Mouse (Mus musculus): ENCODE measurements at regions not wholly inside any gene's neighbourhood (a gene's known extent, or its start where the extent isn't known, plus 50 kb on each side); places are given as distances from the start of the nearest gene placed in this dataset.

DNA sequence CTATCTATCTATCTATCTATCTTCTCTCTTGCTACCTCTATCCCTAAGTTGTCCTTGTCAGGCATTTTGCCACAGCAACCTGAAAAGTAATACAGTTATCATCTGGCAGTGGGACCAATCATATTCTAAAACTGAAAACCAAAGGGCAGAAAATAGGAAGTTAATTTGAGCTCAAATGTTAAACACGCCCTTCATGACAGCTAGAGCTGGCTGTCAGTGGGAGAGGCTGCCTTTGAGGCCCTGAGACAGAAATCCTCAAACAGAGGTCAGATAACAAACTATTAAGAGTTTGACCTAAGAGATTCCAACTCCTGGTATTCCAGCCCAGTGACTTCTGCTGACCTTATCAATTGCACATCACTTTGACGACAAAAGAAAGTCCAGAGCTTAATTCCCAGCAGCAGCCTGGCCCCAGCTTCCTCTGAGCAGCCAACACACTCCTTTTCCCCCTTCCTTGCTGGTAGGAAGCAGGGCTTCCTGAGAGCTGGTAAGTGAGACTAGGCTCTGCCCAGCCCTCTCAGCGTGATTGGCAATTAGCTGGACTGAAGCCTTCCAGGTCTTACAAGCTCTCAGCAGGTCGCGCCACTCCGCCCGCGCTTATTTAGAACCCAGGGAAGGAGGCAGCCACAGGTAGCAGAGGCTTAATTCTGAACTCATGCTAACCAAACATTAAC lies 250.0 kb downstream of the Sec61b start:
- DNase-seq (ENCODE audit: low spot score in 2 of 2): no peak

DNA sequence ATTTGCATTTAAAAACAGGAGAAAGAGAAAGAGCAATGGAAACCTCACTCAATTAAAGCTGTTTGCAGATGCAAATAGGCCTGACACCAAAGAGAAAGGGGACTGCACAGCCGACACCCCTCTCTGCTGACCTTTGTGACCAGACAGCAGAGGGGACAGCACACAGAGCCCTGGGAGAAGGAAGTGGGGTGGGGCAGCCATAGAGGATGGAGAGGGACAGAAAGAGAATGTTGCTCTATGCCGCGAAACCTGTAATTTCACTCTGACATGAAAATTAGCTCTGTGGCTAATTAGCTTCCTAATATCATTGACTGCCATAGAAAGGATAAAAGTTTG lies 250.5 kb downstream of the Sec61b start:
- DNase-seq (ENCODE audit: low spot score in 2 of 2): no peak

DNA sequence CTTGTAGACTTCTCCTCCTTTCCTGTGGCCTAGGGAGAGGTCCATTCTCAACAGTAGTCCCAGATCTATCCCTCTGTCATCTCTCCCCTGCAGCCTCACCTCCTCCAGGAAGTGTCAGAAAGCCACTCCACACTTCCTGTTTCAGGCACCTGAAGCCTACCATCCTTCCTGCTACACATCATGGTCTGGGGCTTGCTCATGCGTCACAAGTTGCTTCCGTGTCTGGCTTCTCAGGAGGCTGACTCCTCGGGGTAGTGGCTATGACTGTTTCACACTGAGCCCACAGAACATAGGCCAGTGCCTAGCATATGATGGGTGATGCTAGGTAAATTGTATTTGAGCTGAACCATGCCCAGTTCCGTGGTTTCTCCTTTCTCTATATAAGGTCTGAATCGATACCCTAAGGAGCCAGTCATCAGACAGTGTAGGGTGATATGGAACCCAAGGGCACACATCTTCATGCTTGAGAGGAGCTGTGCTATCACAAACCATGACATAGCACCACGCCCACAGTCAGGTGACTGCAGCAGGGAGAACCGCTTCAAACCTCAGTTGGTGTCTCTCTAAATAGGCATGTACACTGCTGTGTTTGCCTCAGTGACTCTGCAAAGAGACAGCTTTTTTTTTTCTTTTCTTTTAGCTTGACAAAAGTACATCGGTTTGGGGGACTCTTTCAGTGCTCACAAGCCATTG lies 272.2 kb downstream of the Sec61b start:
- no peak for DNase-seq (ENCODE audit: low spot score in 2 of 2)

DNA sequence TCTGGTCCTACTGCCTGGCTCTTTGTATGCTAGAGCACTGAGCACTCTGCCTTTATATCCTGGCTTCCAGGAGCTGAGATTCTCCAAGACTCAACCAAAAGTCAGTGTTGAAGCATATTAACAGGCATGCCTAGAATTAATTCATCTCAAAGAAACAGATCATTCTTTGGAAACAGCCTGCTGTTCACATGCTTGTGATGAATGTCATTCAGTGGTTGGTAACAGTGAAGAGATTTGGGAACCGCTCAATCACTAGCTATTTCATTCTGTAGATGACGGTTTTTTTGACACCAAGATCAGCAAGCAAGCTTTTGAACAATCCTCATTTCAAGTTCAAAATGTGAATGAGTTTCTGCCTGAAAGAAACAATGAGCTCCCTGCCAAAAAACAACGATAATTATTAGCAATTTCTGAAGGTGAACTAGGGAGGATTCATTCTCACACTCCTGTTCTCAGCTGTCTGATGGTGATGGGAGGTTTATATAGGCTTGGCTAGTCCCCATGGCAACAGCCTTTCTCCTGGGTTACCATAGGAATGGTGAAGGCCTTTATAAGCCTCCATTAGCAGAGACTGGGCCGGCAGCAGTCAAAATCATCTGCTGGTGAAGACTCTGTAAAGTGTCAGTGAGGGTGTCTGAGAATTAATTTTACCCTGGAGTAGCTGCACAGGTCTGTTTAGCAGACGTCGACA lies 272.6 kb upstream of the Nr4a3 start:
- no peak for DNase-seq (ENCODE audit: low spot score in 2 of 2)

DNA sequence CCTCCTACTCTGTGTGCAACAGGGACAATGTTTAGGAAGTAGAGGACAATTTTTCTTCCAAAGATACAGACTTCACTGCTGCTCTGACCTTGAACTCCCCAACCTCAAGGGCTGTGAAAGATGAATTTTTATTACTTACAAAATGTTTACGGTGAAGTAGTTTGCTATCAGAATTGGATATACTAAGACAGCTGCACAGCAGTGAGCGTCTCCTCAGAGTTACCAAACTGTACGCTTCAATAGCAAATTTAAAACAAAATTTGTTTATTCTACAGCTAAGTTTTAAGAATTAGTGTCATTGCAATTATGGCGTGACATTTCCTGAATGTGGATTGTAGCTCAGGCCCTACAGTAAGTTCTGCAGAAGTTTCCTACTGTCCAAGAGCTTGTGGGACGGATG lies 270.3 kb upstream of the Nr4a3 start:
- no peak for DNase-seq (ENCODE audit: low spot score in 2 of 2)

DNA sequence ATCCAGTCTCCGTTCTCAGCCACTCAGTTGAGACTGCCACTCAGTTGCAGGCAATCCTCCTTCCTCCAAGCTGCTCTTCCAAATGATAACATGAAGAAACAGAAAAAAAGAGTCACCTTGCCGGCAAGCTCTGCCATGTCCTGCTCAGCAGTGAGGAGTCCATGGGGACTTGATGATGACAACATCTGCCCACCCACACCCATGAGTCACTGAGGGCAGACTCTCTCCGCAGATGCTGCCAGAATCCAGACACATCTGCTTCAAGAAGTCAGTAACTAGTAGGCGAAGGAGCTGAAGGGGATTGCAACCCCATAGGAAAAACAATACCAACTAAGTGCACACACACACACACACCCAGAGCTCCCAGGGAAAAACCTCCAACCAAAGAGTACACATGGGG lies 263.9 kb upstream of the Nr4a3 start:
- no peak for DNase-seq (ENCODE audit: low spot score in 2 of 2)

DNA sequence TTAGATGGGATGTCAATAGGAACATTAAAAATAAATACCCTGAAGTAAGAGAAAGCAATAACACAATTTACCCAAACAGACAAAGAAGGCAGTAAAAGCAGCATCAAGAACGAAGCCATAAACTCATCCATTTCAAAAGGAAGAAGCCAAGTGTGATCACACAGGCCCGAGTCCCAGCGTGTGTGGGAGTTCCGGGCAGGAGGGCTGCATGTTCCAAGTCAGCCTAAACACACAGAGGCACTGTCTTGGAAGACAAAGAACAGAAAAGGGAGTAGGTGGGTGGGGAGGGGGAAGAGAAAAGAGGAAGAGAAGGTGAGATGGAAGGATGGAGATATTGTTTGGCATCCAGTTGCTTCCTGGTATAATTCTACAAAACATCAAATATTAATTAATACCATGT lies 248.0 kb upstream of the Nr4a3 start:
- no peak for DNase-seq (ENCODE audit: low spot score in 2 of 2)

DNA sequence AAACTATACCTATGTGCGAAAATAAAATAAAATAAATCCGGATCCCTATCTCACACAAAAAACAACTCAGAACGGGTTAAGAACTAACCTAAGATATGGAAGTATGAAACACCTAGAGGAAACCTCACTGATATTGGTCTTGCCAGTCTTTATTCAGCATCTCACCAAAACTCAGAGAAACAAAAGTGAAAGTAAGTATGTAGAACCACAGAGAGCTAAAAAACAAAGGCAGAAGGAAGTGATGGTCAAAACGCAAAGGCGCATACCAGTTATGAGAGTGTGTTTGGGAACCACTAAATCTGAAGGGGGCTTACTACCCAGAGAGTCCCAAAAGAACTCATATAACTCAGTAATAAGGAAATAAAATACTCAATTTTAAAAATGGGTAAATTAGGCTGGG lies 245.8 kb upstream of the Nr4a3 start:
- DNase-seq (ENCODE audit: low spot score in 2 of 2): no peak

DNA sequence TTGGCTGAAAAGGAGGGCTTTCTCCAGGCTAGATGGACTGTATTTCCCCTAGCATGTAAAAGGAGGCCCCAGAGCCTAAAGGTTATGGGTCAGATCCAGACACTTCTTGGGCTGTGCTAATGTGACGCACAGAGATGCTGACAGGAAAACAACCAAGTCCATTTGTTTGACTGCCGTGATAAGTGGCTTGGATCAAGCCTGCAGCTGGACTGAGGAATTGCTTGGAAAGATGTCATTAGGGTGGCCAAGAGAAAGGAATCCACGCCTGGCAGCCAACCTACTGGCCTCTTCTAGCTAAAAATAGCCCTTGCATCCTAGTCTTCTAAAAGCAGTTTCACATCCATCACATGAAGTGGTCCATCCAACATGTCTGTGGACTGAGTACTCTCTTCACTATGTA lies 241.8 kb upstream of the Nr4a3 start:
- no peak for DNase-seq (ENCODE audit: low spot score in 2 of 2)

DNA sequence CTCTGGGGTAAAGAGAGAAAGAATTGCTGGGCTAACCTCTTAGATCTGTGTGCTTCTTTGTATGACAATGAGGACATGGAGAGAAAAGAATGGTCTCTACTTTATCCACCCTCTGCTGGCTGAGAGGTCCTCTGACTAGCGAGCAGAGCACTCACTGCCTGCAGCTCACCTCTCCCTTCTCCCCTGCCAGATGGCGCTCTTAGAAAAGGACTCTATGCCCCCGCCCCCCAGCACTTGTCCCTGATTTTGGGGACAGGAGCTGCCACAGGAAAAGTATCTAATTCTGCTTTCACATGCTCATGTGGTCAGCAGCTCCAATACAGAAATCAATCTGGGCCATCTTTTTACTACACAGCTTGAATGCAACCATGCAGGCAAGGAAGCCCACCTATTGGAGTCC lies 237.1 kb upstream of the Nr4a3 start:
- DNase-seq (ENCODE audit: low spot score in 2 of 2): no peak

DNA sequence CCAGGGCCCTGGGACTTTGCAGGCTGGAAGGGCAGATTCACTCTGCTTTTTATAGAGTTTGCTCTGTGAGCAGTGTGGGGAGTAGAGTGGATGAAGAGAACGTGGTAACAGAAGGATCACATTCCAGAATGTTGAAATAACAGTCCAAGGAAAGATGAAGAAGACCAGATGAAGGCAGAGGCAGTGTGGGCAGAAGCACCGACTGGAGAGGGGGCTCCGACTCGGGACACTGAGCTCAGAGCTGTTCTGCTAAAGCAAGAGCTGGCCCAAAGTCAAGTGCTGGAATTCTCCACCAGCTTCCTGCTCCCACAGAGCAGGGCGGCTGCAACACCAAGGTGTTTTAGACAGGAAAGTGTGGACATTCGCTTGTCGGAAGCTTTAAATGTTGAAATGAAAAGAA lies 230.9 kb upstream of the Nr4a3 start:
- no peak for DNase-seq (ENCODE audit: low spot score in 2 of 2)

DNA sequence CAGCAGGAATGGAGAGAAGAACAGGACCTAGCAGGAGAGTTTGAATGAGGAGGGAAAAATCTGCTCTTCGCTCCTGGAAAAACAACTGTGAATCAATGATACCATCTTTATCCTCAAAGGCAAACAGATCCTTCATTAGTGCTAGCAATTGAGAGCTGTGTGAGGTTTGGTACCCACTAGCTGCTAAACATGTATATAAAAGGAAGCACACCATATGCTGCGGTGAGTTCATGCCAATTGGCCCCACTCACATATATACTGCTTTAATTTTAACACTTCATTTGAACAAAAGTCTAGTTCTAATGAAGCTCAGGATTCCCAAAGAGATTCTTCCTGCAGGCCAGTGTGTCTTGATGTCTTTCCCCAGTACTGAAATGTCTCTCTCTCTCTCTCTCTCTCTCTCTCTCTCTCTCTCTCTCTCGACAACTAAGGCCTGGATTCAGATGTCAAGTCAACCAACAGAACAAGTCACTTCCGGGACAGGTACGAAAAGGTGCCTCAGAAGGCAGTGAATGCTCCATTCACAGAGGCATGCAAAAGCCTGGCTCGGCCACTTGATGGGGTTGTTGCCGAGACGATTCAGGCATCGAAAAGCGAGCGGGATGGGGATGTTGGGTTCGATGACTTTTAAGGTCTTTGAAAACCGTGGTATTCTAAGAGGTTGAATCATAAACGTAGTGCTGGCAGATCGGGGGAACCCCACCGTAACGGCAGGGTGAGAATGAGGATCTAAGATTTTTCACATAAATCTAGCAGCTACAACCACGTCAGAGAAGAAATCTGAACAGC lies 226.4 kb upstream of the Nr4a3 start:
- DNase-seq (ENCODE audit: low spot score in 2 of 2): no peak

DNA sequence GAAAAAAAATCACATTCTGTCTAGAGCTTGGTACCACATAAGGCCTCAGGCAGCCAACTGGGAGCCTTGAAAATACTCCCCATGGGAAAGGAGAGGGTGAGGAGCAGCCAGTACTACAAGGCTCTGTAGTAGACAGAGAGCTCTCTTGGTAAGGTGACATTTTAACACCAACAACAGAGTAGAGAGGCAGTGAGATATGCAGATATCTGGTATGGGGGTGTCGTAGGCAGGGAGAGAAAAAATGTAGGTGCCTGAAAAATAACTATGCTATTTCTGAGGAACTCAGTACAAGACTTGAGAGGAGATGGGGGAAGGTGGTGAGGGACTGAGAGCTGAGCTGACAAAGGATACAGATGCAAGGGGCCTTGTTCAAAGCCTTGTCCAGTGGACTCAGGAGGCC lies 224.4 kb upstream of the Nr4a3 start:
- DNase-seq (ENCODE audit: low spot score in 2 of 2): no peak

DNA sequence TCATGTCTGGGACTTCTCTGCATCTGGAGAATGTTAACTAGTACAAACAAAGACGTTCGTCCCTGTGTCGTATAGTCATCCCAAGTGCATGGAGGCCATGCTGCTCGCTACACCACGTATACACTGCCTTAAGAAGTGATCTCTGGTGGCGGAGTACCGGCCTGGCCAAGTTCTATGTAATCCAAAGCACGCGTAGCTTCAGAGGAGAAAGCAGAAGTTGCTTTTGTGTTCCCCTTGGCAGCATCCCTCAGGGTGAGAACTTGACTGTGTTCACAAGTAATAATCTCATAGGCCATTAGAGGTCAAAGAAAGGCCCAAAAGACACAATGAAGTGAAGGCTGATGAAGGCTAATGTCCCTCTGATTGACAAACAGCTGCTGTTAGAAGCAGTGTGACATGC lies 221.7 kb upstream of the Nr4a3 start:
- no peak for DNase-seq (ENCODE audit: low spot score in 2 of 2)

DNA sequence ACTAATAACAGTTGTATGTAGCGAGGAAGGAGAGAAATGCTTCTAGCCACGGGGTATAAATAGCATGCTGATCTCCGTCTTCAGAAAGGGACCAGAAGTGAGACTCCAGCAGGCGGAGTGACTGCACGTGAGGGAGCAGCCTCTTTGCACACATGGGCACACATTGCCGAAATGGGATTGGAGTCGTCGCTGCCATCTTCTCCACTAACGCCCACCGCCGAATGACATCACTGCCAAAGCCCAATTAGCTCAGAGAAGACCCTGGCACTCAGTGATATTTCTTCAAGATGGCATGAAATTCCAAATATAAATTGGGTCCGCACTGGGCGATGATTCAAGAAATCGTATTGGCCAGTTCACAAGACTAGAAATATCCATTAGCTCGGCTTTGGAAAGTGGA lies 220.9 kb upstream of the Nr4a3 start:
- DNase-seq (ENCODE audit: low spot score in 2 of 2): no peak

DNA sequence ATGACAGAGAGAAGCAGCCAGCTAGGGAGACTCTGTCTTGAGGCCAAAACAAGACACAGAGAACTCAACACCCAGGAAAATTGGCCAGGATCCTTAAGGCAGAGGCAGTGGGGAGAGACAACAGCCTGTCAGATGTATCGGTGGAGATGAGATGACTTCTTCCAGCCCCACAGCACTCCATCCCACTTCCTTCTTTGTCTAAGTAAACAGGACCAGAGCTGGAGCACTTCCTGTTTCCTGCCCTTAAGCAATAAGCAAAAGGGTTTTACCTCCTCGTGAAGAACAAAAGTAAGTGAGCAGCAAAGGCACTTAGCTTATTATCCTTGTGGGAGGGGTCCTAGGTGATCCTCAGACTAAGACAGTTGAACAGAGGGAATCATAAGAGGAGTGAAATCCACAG lies 212.0 kb upstream of the Nr4a3 start:
- no peak for DNase-seq (ENCODE audit: low spot score in 2 of 2)

DNA sequence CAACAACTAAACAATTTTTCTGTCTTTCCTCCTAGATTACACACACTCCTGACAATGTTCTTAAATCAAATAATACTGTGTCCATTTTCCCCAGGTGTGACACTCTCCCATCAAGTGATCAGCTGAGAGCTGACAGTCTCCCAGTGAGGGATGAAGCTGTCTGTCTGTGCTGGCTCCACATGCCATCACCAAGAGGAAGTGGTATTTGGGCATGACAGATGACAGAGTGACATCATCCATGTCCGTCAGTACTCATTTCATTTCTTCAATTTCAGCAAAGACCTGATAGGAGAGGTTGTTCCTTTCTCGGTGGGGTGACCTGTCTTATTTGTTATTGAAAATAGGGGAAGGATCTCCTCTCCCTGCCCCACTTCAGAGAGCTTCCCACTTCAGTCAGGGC lies 206.5 kb upstream of the Nr4a3 start:
- DNase-seq (ENCODE audit: low spot score in 2 of 2): peak in 1 of 2 experiments; percentile 39

DNA sequence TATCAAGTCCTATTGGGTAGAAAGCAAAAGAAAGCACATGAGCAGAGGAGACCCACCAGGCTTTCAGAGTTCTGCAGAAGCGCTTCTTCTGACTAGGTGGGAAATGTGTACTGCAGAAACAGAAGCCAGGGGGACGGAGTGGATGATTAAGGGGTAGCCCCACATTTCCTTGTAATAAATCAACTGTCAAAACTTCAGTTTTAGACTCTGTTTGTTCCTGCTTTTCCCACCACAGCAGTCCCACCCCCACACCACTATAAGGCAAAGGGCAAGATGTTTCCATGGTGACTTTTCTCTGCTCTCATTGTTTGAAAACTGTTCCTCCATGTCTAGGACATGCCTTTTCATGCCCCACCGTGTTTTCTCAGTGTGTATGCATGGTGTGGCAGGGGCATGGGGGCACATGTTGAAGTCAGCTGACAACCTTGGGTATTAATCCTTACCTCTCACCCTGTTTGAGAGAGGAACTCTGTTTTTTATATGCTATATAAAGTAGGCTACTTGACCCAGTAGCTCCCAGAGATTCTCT lies 202.8 kb upstream of the Nr4a3 start:
- no peak for DNase-seq (ENCODE audit: low spot score in 2 of 2)

DNA sequence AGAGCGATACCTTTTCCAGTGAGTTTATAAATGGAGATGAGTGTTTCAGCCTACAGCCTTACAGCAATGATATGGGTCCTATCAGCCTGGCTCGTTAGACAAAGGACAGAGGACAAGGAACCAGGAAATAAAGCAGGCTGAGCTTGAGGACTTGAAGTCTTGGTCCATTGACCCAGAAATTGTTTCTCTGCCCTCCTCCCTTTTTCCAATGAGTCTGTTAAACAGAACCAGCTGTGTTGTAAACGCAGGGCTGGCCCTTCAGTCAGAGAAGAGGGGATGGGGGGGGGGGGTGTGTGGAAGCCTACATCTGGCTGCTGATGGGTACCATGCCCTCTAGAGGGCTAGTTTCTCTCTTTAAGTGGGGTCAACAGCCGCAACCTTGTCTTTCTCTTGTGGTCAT lies 199.7 kb upstream of the Nr4a3 start:
- DNase-seq (ENCODE audit: low spot score in 2 of 2): no peak

DNA sequence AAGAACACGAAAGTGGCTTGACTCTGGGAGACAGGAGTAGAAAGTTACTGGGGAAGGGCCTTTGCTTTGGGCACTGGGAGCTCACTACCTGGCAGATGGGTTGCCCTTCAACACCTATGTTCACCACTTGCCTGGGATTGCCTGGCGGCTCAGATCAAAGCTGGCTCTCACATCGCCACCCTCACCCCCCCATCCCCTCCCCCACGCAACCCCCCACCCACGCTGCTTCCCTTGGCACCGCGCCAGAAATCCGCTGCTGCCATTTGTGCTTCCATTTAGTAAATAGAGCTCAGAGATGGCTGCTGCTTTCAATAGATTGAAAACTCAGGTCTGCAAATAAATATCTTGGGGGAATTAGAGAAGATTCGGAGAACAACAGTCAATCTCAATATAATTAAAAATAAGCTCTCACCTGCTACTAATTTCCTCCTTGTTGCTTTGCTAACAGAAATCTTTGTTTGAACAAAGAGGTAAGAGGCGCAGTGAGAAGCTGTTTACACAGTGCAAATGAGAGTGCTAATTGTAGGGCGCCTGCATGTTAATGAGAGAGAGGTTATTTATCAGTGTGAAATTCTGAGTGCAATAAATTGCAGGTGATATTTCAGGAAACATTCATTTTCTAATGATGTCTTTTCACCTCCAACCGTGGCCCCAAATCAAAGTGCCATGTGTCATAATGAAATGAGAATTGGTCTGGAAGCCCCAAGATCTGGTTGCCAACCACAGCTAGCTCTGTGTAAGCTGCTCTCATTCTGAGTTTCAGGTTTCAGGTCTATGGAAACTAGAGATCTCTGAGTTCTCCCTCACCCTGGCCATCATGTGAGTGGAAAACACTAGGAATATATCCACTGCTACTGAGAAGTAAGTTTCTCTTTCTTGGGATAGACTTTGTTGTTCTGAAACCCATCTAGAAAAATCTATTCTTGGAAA lies 198.3 kb upstream of the Nr4a3 start:
- peak in 1 of 2 experiments; percentile 39 for DNase-seq (ENCODE audit: low spot score in 2 of 2)

DNA sequence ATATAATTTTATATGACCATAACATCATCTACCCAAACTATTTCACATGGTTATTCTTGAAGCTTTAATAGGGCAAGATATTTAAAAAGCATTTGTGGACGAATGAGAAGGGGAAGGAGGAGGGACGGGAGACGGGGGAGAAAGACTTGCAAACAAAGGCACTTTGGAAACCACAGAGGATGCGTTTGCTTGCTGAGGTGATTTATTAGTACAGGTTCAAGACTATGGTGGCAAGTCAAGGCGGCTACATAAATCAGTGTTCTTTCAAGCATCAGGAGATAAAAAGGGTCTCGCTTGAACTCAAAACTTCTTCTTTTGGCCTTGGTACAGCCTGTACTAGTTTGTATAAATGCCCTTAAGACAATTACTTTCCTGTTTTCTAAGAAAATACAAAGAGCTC lies 183.8 kb upstream of the Nr4a3 start:
- no peak for DNase-seq (ENCODE audit: low spot score in 2 of 2)
